Mouse (Mus musculus): ENCODE measurements around the gene Chd8. TPM values are rescaled to one million over a fixed set of nuclear protein-coding genes. Genes with fewer than 3 reads are reported as not detected.
A peak's percentile ranks its signal among the peaks of the same experiment; 100 is the strongest.

Chd8 gene
- total RNA-seq, 2 experiments from 2014 or later = 109 to 117 TPM

DNA sequence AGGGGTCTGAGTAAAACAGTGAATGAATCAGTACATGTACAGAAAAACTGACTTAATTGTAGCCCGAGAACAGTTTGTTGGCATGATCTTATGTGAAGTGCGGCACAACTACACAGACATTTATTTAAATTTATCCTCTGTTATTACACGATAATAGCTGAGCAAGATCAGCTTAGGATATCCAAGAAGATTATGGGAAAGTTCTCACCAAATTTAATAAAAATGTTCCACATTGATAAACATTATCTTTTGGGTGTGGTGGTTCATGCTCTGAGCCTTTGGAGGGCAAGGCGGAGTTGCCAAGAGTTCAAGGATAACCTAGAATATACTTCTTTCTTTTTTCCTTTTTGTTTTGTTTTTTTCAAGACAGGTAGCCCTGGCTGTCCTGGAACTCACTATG, 58.2 kb downstream of the Chd8 start:
- no peak for DNase-seq (ENCODE audit: low spot score in 2 of 2)

- DNase-seq (ENCODE audit: low spot score in 2 of 2) = no peak
These were observed 59.4 kb downstream of the Chd8 start for GRCm38 (mm10) chr14:52198141-52198540.

GRCm38 (mm10) chr14:52197156-52197878, 60.3 kb downstream of the Chd8 start, which contains the start of gene Supt16:
Supt16 (minus strand) TSS chr14:52197416.
- peak; percentile 72 to 80 for DNase-seq (ENCODE audit: low spot score in 2 of 2)

- DNase-seq (ENCODE audit: low spot score in 2 of 2) = peak in 1 of 2 experiments; percentile 12
These were observed 61.1 kb downstream of the Chd8 start for GRCm38 (mm10) chr14:52196230-52197155.

DNA sequence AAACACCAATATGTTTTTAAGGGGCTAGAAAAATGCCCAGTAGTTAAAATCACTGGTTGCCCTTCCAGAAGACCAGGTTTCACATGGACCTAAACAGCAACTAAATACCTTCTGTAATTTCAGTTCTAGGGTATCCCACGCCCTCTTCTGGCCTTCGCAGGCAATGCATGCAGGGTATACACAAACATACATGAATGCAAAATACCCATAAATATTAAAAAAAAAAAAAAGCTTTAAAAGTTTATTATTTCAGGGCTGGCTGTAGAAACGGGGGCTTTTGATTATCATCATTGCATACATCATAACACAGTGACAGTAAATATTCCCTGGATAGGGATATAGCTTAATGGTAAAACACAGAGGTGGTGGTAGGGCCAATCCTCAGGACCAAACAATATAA, 61.9 kb downstream of the Chd8 start:
- peak in 1 of 2 experiments; percentile 18 for DNase-seq (ENCODE audit: low spot score in 2 of 2)

DNA sequence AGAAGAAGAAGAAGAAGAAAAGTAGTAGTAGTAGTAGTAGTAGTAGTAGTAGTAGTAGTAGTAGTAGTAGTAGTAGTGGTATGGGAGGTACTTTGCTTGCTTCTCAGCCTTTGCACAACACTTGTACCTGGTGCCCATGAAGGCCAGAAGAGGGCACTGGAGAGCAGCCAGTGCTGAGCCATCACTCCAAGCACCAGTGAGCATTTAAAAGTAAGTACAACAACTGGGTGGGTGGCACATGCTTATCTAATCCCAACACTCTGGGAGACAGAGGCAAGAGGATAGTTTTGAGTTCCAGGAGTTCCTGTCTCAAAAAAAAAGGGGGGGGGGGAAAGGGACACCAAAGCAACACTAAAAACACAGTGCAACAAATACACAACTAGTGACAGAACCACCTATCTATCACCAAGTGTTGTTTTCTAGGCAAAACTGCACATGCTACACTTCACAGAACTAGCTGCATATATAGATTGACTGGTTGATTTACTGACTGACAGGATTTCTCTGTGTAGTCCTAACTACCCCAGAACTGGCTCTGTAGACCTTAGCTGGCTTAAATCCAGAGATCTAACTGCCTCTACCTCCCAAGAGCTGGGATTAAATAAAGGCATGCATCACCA, 66.7 kb downstream of the Chd8 start:
- DNase-seq (ENCODE audit: low spot score in 2 of 2) = peak in 1 of 2 experiments; percentile 20

DNA sequence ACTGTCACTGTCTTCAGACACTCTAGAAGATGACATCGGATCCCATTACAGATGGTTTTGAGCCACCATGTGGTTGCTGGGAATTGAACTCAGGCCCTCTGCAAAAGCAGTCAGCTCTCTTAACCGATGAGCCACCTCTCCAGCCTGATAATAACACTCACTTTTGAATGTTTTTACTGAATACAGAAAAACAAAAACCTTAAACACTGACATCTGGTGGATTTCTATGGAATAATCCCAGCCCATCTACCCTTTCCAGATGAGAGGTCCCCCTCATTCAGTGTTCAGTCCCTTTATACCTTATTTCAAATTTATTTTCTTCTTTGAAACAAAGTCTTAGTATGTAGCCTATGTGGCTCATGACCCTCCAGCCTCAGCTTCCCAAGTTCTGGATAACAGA, 68.1 kb downstream of the Chd8 start:
- no peak for DNase-seq (ENCODE audit: low spot score in 2 of 2)

GRCm38 (mm10) chr14:52188788-52189187, 68.8 kb downstream of the Chd8 start:
- no peak for DNase-seq (ENCODE audit: low spot score in 2 of 2)

DNA sequence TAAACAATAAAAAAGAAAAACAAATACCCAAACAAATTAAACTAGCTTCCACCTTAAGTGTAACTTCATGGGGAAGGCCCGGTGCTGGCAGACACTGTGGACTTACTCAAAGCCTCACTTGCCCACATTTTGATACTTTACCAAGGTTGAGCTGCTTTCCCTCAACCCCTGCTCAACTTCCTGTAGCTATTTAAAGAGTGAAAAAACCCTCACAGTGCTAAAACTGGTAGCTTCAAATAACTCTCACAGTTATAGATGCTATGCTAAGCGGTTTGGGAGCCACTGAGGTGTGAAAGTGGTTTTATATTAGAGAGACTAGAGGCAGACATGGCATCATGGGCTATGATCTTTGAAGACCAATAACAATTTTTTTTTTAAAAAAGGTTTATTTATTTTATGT, 91.0 kb downstream of the Chd8 start:
- DNase-seq (ENCODE audit: low spot score in 2 of 2) = no peak

DNA sequence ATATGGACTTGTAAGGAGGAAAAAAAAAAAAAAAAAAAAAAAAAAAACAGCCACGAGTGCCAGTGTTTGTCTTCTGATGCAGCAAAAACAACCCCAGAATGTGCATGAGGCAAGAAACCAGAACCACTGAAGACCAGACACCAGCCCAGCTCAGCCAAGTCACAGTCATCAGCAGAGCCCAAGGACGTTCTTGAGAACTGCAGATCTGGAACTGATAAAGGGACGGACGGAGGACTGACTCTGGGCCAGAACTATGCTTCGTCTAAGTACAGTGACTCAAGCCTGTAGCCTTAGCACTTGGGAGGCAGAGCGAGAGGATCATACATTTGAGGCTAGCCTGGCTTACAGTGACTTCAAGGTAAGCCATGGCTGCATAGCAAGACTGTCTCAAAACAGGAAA, 96.7 kb downstream of the Chd8 start:
- DNase-seq (ENCODE audit: low spot score in 2 of 2) = no peak

DNA sequence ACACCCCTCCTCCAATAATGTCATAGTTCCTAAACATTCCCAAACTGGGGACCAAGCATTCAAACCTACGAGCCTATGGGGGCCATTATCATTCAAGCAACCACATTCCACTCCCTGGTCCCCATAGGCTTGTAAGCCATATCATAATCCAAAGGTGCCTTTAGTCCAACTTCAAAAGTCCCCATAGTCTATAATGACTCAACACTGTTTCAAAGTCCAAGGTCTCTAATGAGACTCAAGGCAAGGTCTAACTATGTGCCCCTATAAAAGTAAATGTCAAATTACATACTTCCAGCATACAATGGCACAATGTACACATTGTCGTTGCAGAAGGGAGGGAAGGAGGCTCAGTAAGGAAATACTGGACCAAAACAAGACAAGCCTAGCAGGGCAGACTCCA, 102.6 kb downstream of the Chd8 start:
- DNase-seq (ENCODE audit: low spot score in 2 of 2) = no peak

- no peak for DNase-seq (ENCODE audit: low spot score in 2 of 2)
These were observed 105.0 kb downstream of the Chd8 start for GRCm38 (mm10) chr14:52152613-52153012.

DNA sequence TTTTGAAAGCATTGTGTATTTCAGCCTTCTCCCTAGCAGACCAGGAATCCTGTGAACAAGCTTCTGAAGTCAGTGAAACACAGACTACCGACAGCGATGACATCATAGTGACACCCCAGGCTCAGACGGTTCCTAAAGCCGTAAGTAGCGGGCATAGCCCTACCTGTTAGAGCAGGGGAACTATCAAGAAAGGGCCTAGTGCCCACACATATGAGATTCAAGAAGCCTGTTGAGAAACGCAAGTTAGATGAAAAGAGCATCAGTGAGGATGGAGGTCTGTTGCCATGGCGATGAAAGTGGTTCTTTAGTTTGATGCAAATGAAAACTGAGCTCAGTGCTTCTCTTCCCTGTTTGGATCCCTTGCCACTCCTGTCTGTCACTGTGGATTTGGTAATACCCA, 105.4 kb downstream of the Chd8 start:
- peak; percentile 25 to 57 for DNase-seq (ENCODE audit: low spot score in 2 of 2)

DNA sequence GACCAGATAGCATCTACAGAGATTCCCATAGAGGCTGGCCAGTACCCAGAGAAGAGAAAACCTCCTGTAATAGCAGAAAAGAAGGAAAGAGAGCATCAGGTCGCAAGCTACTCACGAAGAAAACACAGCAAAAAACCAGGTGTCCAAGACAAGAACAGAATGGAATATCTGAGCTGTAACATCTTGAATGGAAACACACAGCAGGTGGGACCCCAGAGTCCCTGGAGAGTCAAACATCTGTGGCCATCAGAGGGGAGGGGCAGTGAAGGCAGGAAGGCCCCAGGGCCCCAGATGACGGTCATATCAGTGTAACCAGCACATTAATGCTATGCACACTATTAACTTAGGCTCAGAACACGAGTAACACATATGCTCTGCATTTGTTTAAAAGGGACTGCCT, 107.7 kb downstream of the Chd8 start:
- DNase-seq (ENCODE audit: low spot score in 2 of 2) = no peak

Other genes with a start within 250 kb of the Chd8 start
- gene Tmem253, start 242.1 kb downstream of the Chd8 start, total RNA-seq (2021) = under 1 TPM; 0.63 to 0.92 TPM
- 10 to 100 TPM; 42.3 to 44.2 TPM for gene Zfp219, start 237.0 kb downstream of the Chd8 start, total RNA-seq (2021)
- not detected for gene Olfr221, start 215.3 kb downstream of the Chd8 start, total RNA-seq (2021)
- 100 to 1,000 TPM; 255 to 280 TPM for gene Hnrnpc, start 153.8 kb downstream of the Chd8 start, total RNA-seq (2021)
- 1 to 10 TPM; 1.2 to 1.9 TPM for gene Rpgrip1, start 147.1 kb downstream of the Chd8 start, total RNA-seq (2021)
- 10 to 100 TPM; 50.6 to 54.8 TPM for gene Supt16, start 60.4 kb downstream of the Chd8 start, total RNA-seq (2021)
- 10 to 100 TPM; 58.4 to 67.1 TPM for gene Tox4, start 21.4 kb upstream of the Chd8 start, total RNA-seq (2021)
- 10 to 100 TPM; 35.0 to 37.3 TPM for gene Rab2b, start 21.8 kb upstream of the Chd8 start, total RNA-seq (2021)
- gene Mettl3, start 47.3 kb upstream of the Chd8 start, total RNA-seq (2021) = 10 to 100 TPM; 39.2 to 43.1 TPM
- gene Sall2, start 71.0 kb upstream of the Chd8 start, total RNA-seq (2021) = 10 to 100 TPM; 45.0 to 48.4 TPM
- not detected for gene Olfr1513, start 98.6 kb upstream of the Chd8 start, total RNA-seq (2021)
- gene Olfr1512, start 121.4 kb upstream of the Chd8 start, total RNA-seq (2021) = not detected
- not detected for gene Olfr1511, start 139.6 kb upstream of the Chd8 start, total RNA-seq (2021)
- gene Olfr1510, start 156.6 kb upstream of the Chd8 start, total RNA-seq (2021) = not detected
- gene Olfr1509, start 185.2 kb upstream of the Chd8 start, total RNA-seq (2021) = not detected
- gene Olfr1508, start 209.7 kb upstream of the Chd8 start, total RNA-seq (2021) = not detected
- gene Olfr1507, start 238.0 kb upstream of the Chd8 start, total RNA-seq (2021) = under 1 TPM in 1 of 2 experiments, not detected in 1; 0.45 TPM